Mouse (Mus musculus) natural killer cell, adult 2 months (primary cell): ENCODE measurements at regions not wholly inside any gene's neighbourhood (a gene's known extent, or its start where the extent isn't known, plus 50 kb on each side); places are given as distances from the start of the nearest gene placed in this dataset.

Experiments
- DNase-seq, 2 experiments: peaks; one replicate each; pipeline ENCODE4 v3.0.0; 2022; ENCODE audit warnings: low spot score in 2 of 2

DNA sequence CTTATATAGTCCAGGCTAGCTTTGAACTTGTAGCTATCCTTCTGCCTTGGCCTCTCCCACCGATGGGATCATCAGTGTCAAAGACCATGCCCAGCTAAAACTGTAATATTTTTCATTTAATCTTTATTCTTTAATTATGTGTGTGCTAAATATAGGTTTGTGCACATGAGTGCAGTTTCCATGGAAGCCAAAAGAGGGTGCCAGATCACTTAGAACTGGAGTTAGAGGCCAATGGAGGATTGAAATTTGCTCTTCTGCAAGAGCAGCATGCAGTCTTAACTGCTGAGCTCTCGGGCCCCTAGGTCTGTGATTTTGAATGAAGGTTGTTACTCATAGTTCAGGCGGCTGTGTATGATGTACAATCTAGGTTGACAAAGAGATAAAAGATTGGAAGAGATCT lies 66.6 kb upstream of the Slc22a22 start:
- DNase-seq, result no peak

DNA sequence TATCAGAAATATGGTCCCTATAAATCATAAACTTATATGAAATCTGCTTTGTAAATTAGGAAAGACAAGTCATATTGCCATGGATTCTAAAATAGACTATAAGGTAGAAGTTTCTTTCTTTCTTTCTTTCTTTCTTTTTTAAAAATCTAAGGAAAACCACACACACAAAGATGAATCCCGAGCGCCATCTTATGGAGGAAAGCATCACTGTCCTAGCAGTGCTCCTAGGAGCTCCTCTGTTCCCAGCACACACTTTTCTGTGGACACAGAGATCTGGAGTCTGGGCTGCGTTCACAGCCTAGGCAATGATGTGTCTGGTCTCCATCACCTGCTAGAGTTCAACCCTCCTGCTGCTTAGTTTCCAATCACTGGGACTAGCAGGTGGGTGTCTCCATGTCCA lies 65.2 kb upstream of the Slc22a22 start:
- no peak for DNase-seq

DNA sequence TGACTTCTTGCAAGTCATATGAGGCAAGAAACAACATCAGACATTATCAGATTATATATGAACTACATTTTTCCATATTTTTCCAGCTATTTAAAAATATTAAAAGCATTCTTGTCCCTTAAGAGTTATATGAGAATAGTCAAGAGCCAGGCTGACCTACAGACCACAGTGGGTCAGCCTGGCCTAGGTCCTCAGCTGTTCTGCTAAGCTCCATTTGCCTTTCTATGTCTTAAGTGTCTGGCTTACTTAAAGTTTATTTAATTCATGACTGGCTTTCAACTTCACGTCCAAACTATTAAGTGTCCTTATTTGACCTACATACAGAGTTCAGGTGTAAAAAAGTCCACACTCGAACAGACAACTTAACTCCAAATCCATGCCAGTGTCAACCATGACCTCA lies 58.1 kb upstream of the Slc22a22 start:
- DNase-seq, result no peak
